Mouse (Mus musculus) lung, postnatal 36 days (tissue): ENCODE results near the gene Mei1.
"Not testable (repeated sequence)": the region's sequence is repeated elsewhere in the genome, so short reads cannot be mapped to it uniquely, and the experiment has no call there.

ENCODE experiments used
- DNase-seq: peaks from one replicate; pipeline ENCODE4 v3.0.0; 2022; ENCODE audit warnings: mixed read lengths

Gene Mei1

DNA sequence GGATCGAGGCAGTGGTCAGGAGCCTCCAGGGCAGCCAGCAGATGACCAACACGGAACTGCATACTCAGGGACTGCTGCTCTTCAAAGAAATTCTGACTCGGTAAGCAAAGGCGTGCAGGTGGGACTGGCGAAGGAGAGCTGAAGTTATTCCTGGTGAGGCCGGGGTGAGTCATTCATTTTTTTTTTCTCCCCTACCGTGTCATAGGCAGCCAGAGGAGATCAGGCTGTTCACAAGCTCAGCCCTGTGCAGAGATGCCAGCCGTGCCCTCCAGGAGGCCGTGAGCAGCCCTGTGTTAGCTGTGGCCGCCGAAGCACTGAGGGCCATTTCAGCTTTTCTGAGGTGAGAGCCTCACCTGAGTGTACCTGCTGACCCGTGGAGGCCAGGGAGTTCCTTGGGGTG lies 16.3 kb downstream of the Mei1 start:
- DNase-seq: no peak

- DNase-seq: no peak
These were observed 17.5 kb downstream of the Mei1 start for GRCm38 (mm10) chr15:82087266-82087665.

DNA sequence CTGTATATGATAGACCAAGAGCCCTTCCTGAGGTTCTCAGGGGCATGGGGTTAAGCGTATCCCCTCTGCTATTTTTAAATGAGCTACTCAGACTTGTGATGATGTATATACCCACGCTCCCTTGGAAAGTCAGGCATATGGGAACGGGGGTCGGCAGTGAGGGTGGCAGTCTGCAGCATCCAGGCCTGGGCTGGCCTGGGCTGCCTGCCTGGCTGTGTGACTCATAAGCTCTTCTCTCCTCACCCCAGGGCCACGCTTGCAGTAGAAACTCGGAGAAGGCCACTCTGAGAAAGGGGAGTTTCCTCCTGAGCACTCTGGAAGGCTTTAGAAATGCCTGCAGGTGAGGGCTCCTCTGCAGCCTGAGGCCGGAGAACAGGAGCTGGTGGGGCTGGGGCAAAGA lies 21.3 kb downstream of the Mei1 start:
- DNase-seq: no peak

DNA sequence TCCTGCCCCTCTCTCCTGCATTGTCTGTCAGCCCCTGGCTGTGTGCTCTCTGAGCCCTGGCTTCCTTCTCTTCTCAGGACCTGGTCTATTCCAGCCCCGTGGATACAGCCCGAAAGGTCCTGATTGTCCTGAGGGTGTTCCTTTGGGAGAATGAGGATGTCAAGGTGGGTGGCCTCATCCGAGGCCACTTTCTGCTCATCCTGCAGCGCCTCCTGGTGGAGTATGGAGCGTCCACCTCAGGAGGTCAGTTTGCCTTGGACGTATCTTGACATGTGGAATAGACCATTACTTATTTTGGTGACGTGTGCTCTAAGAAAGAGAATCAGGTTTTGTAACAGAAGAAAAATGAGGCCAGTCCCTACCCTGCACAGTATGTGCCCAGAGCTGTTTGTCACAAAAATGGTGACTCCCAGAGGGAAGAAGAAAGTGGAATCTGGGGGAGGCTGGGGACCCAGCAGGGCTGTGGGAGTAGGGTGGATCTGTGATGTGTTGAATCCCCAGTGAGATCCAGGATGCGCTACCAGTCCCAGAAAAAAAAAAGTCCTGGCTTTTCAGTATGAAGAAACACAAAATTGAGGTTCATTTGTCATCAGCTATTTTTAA lies 37.3 kb downstream of the Mei1 start:
- DNase-seq: peak; percentile 58

DNA sequence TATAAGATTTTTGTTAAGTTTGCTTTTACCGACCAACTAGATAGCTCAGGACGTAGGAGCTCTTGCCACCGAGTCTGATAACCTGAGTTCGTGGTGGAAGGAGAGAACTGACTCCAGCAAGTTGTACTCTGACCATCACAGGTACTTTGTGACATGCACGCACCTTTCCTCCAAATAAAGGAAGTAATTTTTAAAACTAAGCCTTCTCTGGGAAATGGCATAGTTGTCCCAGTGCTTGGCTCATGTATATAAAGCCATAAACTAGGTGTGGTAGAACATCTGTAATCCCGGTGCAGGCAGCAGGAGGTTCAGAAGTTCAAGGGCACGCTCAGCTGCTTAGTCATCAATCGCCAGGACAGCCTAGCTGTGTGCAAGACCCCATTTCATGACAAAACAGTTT lies 50.7 kb downstream of the Mei1 start:
- no peak for DNase-seq

- DNase-seq: not testable (repeated sequence)
These were observed 56.9 kb downstream of the Mei1 start for GRCm38 (mm10) chr15:82126690-82127089.

DNA sequence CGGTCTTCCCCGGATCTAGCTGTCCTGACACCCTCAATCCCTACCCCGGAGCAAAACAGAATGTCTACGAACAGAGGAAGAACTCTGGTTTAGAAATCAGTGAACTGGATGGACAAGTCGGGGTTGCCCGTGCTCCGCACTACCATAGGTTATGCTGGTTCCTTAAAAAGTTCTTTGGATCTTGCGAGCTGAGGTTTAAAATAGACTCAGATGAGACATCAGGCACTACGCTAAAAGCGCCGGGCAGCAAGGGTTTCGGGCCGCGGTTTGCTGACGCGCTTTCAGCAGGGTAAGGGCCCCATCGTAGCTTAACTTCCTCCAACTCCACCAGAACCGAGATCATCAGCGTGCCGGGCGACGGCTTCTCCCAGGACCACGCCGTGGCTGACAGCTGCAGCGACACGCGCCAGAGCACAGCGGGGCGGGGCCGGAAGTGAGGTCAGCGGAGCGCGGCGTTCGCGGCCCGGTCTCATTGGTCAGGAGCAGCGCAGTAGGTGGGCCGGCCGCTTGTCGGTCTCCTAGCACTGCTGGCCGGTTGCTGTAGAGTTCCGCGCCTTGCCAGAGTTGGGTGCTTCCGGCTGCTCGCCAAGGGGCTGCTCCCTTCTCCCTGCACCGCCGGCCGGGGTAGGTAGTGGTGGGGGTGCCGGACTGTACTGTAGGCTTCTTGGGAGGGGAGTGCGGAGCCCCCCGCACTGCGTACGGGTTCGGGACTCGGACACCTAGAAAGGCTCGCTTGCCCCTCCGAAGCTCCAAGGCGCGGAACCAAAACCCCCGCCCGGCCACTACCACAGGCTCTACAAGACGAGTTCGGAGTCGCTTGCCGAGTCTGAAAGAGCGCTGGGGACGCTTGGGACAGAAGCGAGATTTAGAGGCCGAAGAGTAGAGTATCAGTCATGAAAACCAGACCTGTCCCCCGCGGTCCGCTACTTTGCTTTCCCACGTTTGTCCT lies 57.9 kb downstream of the Mei1 start, which contains the start of gene Ccdc134:
Gene Ccdc134 (plus strand): TSS at position 497 of the 949 bp plus-strand sequence.
- peak; percentile 98 for DNase-seq

DNA sequence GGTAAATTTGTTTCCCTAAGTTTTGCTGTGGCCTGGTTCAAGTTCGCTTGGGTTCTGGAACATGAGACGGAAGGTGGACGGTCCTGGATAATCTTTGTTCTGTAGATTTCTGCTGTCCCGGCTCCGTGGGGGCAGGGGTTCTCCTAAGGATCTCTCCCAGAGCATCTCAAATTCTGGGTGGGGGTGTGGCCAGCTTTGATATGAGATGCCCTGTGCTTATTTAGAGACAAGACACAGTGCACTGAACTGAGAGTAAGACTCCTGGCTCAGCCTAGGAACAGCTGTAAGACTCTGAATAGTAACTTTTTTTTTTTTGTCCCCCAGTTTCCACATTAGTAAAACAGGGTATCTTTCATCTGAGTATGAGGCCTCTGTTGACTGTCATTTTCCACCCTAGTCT lies 58.6 kb downstream of the Mei1 start:
- no peak for DNase-seq

- no peak for DNase-seq
These were observed 60.8 kb downstream of the Mei1 start for GRCm38 (mm10) chr15:82130599-82130998.

DNA sequence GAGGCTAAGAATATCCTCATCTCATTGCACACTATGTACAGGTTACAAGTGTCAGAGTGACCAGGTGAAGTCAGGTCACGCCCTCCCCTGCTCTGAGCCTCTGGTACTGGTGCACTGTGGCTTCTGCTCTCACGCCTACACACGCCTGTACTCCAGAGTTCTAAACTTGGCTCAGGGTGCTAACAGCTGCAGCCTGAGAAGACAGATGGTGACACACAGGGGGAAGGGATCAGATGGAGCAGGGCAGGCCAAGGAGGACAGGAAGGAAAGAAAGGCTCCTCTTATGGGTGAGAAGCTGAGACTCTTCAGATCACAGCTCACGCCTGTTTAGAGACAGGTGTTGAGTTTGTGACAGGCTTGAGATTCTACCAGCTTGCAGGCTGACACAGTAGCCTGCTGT lies 65.6 kb downstream of the Mei1 start:
- no peak for DNase-seq

- DNase-seq: peak; percentile 85
These were observed 68.8 kb downstream of the Mei1 start for GRCm38 (mm10) chr15:82138565-82138964.

DNA sequence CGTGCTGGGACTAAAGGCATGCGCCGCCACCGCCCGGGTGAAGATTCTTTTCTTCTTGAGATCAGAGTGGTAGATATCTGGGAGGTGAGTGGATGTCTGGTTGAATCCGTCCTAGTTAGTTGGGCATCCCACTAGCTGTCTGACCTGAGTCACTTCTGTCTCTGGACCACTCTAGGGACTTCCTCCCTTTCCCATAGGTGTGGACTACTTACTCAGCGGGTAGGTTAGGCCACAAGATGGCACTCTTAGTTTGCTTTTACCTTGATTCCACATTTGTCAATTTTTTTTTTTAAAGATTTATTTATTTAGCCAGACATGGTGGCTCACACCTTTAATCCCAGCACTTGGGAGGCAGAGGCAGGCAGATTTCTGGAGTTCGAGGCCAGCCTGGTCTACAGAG lies 69.4 kb downstream of the Mei1 start:
- peak; percentile 71 for DNase-seq

DNA sequence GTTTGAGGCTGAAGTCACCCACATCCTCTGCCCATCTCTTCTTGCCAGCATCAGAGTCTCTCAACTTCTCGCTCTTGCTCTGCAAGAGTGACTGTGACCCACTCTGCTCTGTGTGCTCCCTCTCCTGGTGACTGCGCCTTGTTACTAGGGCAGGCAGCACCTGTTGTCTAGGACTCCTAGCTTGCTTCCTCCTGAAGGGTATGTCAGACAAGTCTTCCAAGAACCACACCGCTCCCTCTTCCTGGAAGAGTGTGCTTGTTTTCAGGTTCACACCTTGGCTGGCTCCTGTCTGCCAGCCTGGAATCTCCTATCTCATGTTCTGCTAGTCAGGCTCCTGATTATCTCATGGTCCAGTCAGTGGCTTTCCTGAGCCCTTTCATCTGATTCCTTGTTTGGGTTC lies 70.6 kb downstream of the Mei1 start:
- DNase-seq: no peak

DNA sequence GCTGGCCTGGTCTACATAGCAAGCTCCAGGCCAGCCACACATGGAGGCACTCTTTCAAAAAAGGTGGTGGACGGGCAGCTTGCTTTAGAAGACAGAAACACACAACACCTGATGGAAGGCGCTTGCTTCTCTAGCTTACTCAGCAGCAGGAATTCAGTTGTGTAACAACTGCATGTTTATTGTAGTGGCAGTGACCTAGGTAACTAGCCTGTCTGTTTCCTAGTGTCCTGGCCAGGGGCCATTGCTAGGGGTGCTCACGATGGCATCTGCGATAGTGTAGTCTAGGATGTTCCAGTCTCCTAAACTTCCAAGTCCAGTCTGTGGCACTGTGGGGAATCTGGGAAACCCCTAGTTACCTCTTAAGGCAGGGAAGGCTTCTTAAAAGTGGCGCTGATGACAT lies 74.4 kb downstream of the Mei1 start:
- DNase-seq: peak; percentile 70

GRCm38 (mm10) chr15:82145408-82145807 lies 75.6 kb downstream of the Mei1 start:
- DNase-seq: no peak

DNA sequence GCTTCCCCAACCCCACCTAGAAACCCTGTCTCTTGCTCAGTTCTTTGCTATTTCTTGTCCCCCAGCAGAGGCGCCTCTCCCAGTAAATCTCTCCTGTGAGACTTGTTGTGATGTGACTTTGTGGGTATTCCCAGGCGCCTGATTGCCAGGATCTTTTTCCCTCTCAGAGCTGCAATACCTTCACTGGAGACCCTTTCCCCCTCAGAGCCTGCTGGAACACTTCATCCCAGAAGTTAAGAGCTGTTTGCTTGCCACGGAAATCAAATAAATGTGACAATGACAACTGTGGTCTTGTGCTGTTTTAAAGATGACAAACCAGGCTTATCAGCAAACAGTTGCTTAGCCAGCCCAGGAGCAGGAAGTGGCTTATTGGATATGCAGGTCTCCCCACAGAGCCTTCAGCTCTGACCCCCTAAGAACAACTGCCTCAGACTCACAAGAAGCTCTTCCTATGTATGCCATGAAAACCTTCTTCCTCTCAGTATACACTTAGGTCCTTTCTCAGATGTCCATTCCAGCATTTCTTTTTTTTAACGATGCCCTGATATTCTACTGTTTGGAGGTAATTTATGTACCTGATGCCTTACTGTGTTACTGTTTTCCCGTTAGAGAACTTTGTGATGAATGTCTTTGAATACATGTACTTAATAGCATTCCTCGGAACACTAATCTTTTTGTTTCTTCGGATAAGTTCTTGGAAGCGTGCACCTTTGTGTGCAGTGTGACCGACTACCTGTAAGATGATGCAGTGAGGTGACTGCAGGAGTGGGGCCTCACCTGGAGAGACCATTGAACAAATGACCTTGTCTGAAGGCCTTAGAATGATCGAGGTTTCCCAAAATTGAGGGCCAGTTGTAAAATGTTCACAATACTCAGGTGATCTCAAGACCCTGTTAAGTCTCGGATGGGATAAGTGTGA lies 76.3 kb downstream of the Mei1 start:
- DNase-seq: no peak

GRCm38 (mm10) chr15:82146770-82147610 lies 77.2 kb downstream of the Mei1 start, which contains the start of gene Srebf2:
TSS of gene Srebf2 (plus strand) at chr15:82147181.
- peak; percentile 99 for DNase-seq

DNA sequence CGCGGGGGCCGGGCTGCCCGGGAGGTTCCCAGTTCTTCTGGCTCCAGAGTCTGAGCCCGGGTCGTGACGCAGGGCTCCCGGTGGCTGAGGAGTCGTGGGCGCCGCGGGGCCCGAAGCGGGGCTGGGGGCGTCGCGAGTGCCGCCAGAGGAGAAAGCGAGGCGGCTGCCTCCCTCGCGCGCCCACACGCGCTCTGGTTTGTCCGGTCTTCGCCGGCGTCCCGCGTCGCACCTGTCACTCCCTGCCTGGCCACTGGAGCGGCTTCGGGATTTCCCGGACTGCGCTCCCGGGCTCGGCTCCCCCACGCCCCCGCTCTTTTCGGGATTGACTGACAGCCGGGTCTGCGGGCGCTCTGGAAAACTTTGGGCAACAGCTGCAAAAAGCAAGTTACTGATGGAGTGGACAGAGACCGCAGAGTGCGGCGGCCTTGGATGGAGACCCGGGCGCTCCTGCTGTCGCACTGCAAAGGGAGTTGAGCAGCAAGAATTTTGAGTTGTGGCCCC lies 77.9 kb downstream of the Mei1 start:
- DNase-seq: peak; percentile 58

GRCm38 (mm10) chr15:82148510-82148911 lies 78.7 kb downstream of the Mei1 start:
- DNase-seq: peak; percentile 50

DNA sequence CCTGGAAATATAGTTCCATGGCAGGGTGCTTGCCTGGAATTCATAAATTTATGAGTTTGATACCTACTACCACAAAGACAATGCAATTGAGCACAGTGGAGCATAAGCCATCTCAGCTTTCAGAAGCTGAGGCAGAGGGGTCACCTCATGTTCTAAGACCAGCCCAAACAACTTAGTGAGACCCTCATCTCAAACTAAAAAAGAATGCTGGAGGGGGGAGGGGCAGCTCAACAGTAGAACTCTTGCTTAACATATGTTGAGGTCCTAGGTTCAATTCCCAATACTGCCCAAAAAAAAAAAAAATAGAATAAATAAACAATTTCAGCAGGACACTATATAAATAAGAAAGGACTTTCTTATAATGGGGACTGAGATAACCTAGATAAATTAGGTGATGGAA lies 80.2 kb downstream of the Mei1 start:
- DNase-seq: no peak

- no peak for DNase-seq
These were observed 81.4 kb downstream of the Mei1 start for GRCm38 (mm10) chr15:82151176-82151575.

GRCm38 (mm10) chr15:82152022-82152421 lies 82.2 kb downstream of the Mei1 start:
- DNase-seq: no peak
